Mouse (Mus musculus): ENCODE results near the gene Gm44973. TPM values are rescaled to one million over a fixed set of nuclear protein-coding genes. Genes with fewer than 3 reads are reported as not detected.
A peak's percentile ranks its signal among the peaks of the same experiment; 100 is the strongest.
"Not testable (repeated sequence)": the region's sequence is repeated elsewhere in the genome, so short reads cannot be mapped to it uniquely, and the experiment has no call there.

Gm44973 gene
- total RNA-seq, 4 experiments from 2014 or later: 1.5 TPM; not detected in 3

GRCm38 (mm10) chr7:5016920-5017319 is 1.6 kb downstream of the Gm44973 start:
- DNase-seq: no peak

- no peak for DNase-seq
Measured at GRCm38 (mm10) chr7:5017352-5017751, 2.1 kb downstream of the Gm44973 start.

- DNase-seq: no peak
Measured at GRCm38 (mm10) chr7:5017931-5018330, 2.6 kb downstream of the Gm44973 start.

GRCm38 (mm10) chr7:5019576-5019975 is 4.3 kb downstream of the Gm44973 start:
- DNase-seq: not testable (repeated sequence)

- peak; percentile 99 for DNase-seq
Measured at GRCm38 (mm10) chr7:5020000-5020681, 4.8 kb downstream of the Gm44973 start, which contains the start of the genes Zfp865 and Ccdc106. Gene Zfp865, plus strand, starts transcription at chr7:5020376. Gene Ccdc106, plus strand, starts transcription at chr7:5020553.

- no peak for DNase-seq
Measured at GRCm38 (mm10) chr7:5020685-5021084, 5.4 kb downstream of the Gm44973 start.

GRCm38 (mm10) chr7:5021197-5021596 is 5.9 kb downstream of the Gm44973 start:
- DNase-seq: no peak

- DNase-seq: no peak
Measured at GRCm38 (mm10) chr7:5029543-5029942, 14.2 kb downstream of the Gm44973 start.

- DNase-seq: no peak
Measured at GRCm38 (mm10) chr7:5029946-5030345, 14.7 kb downstream of the Gm44973 start.

GRCm38 (mm10) chr7:5030554-5031275 is 15.4 kb downstream of the Gm44973 start:
- DNase-seq: no peak

- DNase-seq: no peak
Measured at GRCm38 (mm10) chr7:5031496-5031895, 16.2 kb downstream of the Gm44973 start.

- no peak for DNase-seq
Measured at GRCm38 (mm10) chr7:5033818-5034217, 18.5 kb downstream of the Gm44973 start, which contains the start of gene 4632433K11Rik. Gene 4632433K11Rik, plus strand, starts transcription at chr7:5034118.

- DNase-seq: no peak
Measured at GRCm38 (mm10) chr7:5035628-5036027, 20.3 kb downstream of the Gm44973 start.

- DNase-seq: no peak
Measured at GRCm38 (mm10) chr7:5036136-5036535, 20.8 kb downstream of the Gm44973 start.

GRCm38 (mm10) chr7:5037026-5037425 is 21.7 kb downstream of the Gm44973 start:
- no peak for DNase-seq

GRCm38 (mm10) chr7:5037467-5037866 is 22.2 kb downstream of the Gm44973 start:
- DNase-seq: no peak

- DNase-seq: peak; percentile 91
Measured at GRCm38 (mm10) chr7:5038109-5038732, 22.9 kb downstream of the Gm44973 start, which contains the start of gene Zfp784. Gene Zfp784, minus strand, starts transcription at chr7:5038446.

- DNase-seq: no peak
Measured at GRCm38 (mm10) chr7:5038940-5039339, 23.6 kb downstream of the Gm44973 start.

GRCm38 (mm10) chr7:5044981-5045380 is 29.7 kb downstream of the Gm44973 start:
- DNase-seq: no peak

GRCm38 (mm10) chr7:5046112-5046511 is 30.8 kb downstream of the Gm44973 start:
- no peak for DNase-seq

- DNase-seq: no peak
Measured at GRCm38 (mm10) chr7:5047313-5047712, 32.0 kb downstream of the Gm44973 start.

GRCm38 (mm10) chr7:5051193-5052192 is 36.2 kb downstream of the Gm44973 start, which contains the start of gene Zfp580:
Gene Zfp580, plus strand, starts transcription at chr7:5051538.
- DNase-seq: peak; percentile 56

Data from adrenal gland, adult 8-10 months (tissue).